Mouse (Mus musculus) layer of hippocampus, adult 6 months (tissue): Measurements from ENCODE around the gene Icam1. TPM values are rescaled to one million over a fixed set of nuclear protein-coding genes. Genes with fewer than 3 reads are reported as not detected.

Experiments used
- long read RNA-seq, 2 experiments: library from polyadenylated mRNA; unstranded; transcript quantifications; one replicate each; pipeline ENCODE4 v2.0.0; 2019 to 2020
- microRNA-seq: library from miRNA; unstranded; fragments of <30 nt; microRNA quantifications from one replicate; pipeline ENCODE4 v1.2.0, GENCODE M21; 2020
- polyA plus RNA-seq: library from polyadenylated mRNA; unstranded; fragments of <200 nt; fragmentation: Nextera tagmentation; gene quantifications from 2 replicates; pipeline ENCODE4 v1.2.3, GENCODE M21; 2021

Gene Icam1
- polyA plus RNA-seq: 1.2 and 2.0 TPM in 2 replicates
- long read RNA-seq, experiment 1, partial matches to known transcripts: 0 of 2 reads
- long read RNA-seq, experiment 1, other reads (novel, unspliced or antisense): 0 of 2 reads
- long read RNA-seq, experiment 2, transcript Icam1-201 (7 exons, 2,535 nt): major isoform, 9 of 10 reads
- long read RNA-seq, experiment 2, partial matches to known transcripts: 1 of 10 reads
- long read RNA-seq, experiment 2, other reads (novel, unspliced or antisense): 0 of 10 reads

GRCm38 (mm10) chr9:21015571-21016130 lies at the start of gene Icam1:
Gene Icam1 (plus strand): TSS chr9:21015985.

GRCm38 (mm10) chr9:20976216-20976960 lies 39.4 kb upstream of the Icam1 start, which contains the start of gene S1pr2:
Gene S1pr2 (minus strand): TSS chr9:20976781.

GRCm38 (mm10) chr9:21002627-21003551 lies 12.9 kb upstream of the Icam1 start, which contains the start of gene Mrpl4:
Gene Mrpl4 (plus strand): TSS chr9:21002738.

GRCm38 (mm10) chr9:21029291-21030054 lies 13.7 kb downstream of the Icam1 start, which contains the start of gene Icam4:
Gene Icam4 (plus strand): TSS chr9:21029373.

GRCm38 (mm10) chr9:21031896-21032351 lies 16.1 kb downstream of the Icam1 start, which contains the start of gene Icam5:
Gene Icam5 (plus strand): TSS chr9:21032073.

GRCm38 (mm10) chr9:21067006-21067684 lies 51.4 kb downstream of the Icam1 start, which contains the start of gene Zglp1:
Gene Zglp1 (minus strand): TSS chr9:21067093.

GRCm38 (mm10) chr9:21073044-21073840 lies 57.5 kb downstream of the Icam1 start, which contains the start of the genes Gm49373 and Fdx1l:
Gene Gm49373 (minus strand): TSS chr9:21073096.
Gene Fdx1l (minus strand): TSS chr9:21073614.

Small RNAs within 50 kb of the gene (microRNA-seq; reads per million reads assigned to microRNA genes)
- gene Mir1900: not detected
- not detected for gene Mir7082

Other genes starting within 250 kb of the Icam1 start
- gene Col5a3, start 200.9 kb upstream of the Icam1 start, polyA plus RNA-seq: 0.05 TPM in 1 of 2 replicates, not detected in the other
- gene Rdh8, start 197.5 kb upstream of the Icam1 start, polyA plus RNA-seq: not detected in 2 replicates
- gene A230050P20Rik, start 147.3 kb upstream of the Icam1 start, polyA plus RNA-seq: 29.3 and 32.9 TPM in 2 replicates
- gene Angptl6, start 136.3 kb upstream of the Icam1 start, polyA plus RNA-seq: 20.1 and 21.8 TPM in 2 replicates
- 13.0 and 17.4 TPM in 2 replicates for gene Ppan, start 127.8 kb upstream of the Icam1 start, polyA plus RNA-seq
- 184 and 197 TPM in 2 replicates for gene Eif3g, start 117.4 kb upstream of the Icam1 start, polyA plus RNA-seq
- gene Dnmt1, start 56.1 kb upstream of the Icam1 start, polyA plus RNA-seq: 7.4 and 8.8 TPM in 2 replicates
- gene S1pr2, start 39.2 kb upstream of the Icam1 start, polyA plus RNA-seq: 3.2 and 3.8 TPM in 2 replicates
- gene Mrpl4, start 13.2 kb upstream of the Icam1 start, polyA plus RNA-seq: 135 and 156 TPM in 2 replicates
- gene Icam4, start 13.4 kb downstream of the Icam1 start, polyA plus RNA-seq: 2.9 and 3.0 TPM in 2 replicates
- gene Icam5, start 16.1 kb downstream of the Icam1 start, polyA plus RNA-seq: 93.7 and 111 TPM in 2 replicates
- not detected in 2 replicates for gene Zglp1, start 51.1 kb downstream of the Icam1 start, polyA plus RNA-seq
- 0.33 and 0.50 TPM in 2 replicates for gene Gm49373, start 57.1 kb downstream of the Icam1 start, polyA plus RNA-seq
- 201 and 219 TPM in 2 replicates for gene Fdx1l, start 57.6 kb downstream of the Icam1 start, polyA plus RNA-seq
- gene Gm38431, start 76.0 kb downstream of the Icam1 start, polyA plus RNA-seq: 10.2 and 15.7 TPM in 2 replicates
- gene Raver1, start 76.0 kb downstream of the Icam1 start, polyA plus RNA-seq: 6.2 and 7.8 TPM in 2 replicates
- 2.5 and 2.8 TPM in 2 replicates for gene Tyk2, start 115.3 kb downstream of the Icam1 start, polyA plus RNA-seq
- gene Cdc37, start 134.0 kb downstream of the Icam1 start, polyA plus RNA-seq: 160 and 167 TPM in 2 replicates
- gene Pde4a, start 149.7 kb downstream of the Icam1 start, polyA plus RNA-seq: 29.0 and 36.9 TPM in 2 replicates
- 66.2 and 66.6 TPM in 2 replicates for gene Keap1, start 223.4 kb downstream of the Icam1 start, polyA plus RNA-seq
- 17.8 and 19.0 TPM in 2 replicates for gene S1pr5, start 232.5 kb downstream of the Icam1 start, polyA plus RNA-seq
- gene Atg4d, start 249.3 kb downstream of the Icam1 start, polyA plus RNA-seq: 40.2 and 43.9 TPM in 2 replicates